Mouse (Mus musculus) stomach, embryonic 15.5 days (tissue): ENCODE data around the gene Fkbpl. TPM values are rescaled to one million over a fixed set of nuclear protein-coding genes. Genes with fewer than 3 reads are reported as not detected.

Experiments
- ATAC-seq: fragments of 200-750 bp; cut with Nextera tagmentation; 2 replicates; pipeline ENCODE4 v1.8.0; 2017; ENCODE audit warnings: low read depth, moderate number of reproducible peaks, moderate TSS enrichment; ENCODE audit not compliant: insufficient read depth, low FRiP score
- H3K27ac ChIP-seq: fragments of 300-500 bp; sonication (generic); 2 replicates; pipeline ENCODE4 v1.5.1; 2015; ENCODE audit warnings: mild to moderate bottlenecking, inconsistent platforms
- H3K27me3 ChIP-seq: fragments of 300-500 bp; sonication (generic); replicated peaks from 2 replicates; pipeline ENCODE4 v1.6.1; 2015; ENCODE audit warnings: inconsistent platforms
- H3K36me3 ChIP-seq: fragments of 300-500 bp; sonication (generic); 2 replicates; pipeline ENCODE4 v1.6.1; 2015; ENCODE audit warnings: inconsistent platforms
- H3K4me1 ChIP-seq: fragments of 300-500 bp; sonication (generic); 2 replicates; pipeline ENCODE4 v1.6.1; 2015; ENCODE audit warnings: inconsistent platforms
- H3K4me2 ChIP-seq: fragments of 300-500 bp; sonication (generic); 2 replicates; pipeline ENCODE4 v1.6.1; 2015; ENCODE audit warnings: mild to moderate bottlenecking, inconsistent platforms
- H3K4me3 ChIP-seq: fragments of 300-500 bp; sonication (generic); replicated peaks from 2 replicates; pipeline ENCODE4 v1.5.1; 2015; ENCODE audit warnings: inconsistent platforms
- H3K9ac ChIP-seq: fragments of 300-500 bp; sonication (generic); 2 replicates; pipeline ENCODE4 v1.6.1; 2015; ENCODE audit warnings: inconsistent platforms
- H3K9me3 ChIP-seq: fragments of 300-500 bp; sonication (generic); 2 replicates; pipeline ENCODE4 v1.6.1; 2016; ENCODE audit warnings: inconsistent platforms
- WGBS: fragments of 180-500 bp; shearing (Covaris S2); methylation state at CpG from one replicate; pipeline ENCODE4 v1.1.7; 2015; 5-methylcytosine and 5-hydroxymethylcytosine counted together
- polyA plus RNA-seq: library from polyadenylated mRNA; unstranded; fragments of >200 nt; fragmentation: Nextera tagmentation; extraction: Ambion mirVana; gene quantifications from 2 replicates; pipeline ENCODE4 v1.2.1, GENCODE M21; 2015

Gene Fkbpl
- polyA plus RNA-seq, 1 experiment from 2014 or later = 14.5 TPM

DNA sequence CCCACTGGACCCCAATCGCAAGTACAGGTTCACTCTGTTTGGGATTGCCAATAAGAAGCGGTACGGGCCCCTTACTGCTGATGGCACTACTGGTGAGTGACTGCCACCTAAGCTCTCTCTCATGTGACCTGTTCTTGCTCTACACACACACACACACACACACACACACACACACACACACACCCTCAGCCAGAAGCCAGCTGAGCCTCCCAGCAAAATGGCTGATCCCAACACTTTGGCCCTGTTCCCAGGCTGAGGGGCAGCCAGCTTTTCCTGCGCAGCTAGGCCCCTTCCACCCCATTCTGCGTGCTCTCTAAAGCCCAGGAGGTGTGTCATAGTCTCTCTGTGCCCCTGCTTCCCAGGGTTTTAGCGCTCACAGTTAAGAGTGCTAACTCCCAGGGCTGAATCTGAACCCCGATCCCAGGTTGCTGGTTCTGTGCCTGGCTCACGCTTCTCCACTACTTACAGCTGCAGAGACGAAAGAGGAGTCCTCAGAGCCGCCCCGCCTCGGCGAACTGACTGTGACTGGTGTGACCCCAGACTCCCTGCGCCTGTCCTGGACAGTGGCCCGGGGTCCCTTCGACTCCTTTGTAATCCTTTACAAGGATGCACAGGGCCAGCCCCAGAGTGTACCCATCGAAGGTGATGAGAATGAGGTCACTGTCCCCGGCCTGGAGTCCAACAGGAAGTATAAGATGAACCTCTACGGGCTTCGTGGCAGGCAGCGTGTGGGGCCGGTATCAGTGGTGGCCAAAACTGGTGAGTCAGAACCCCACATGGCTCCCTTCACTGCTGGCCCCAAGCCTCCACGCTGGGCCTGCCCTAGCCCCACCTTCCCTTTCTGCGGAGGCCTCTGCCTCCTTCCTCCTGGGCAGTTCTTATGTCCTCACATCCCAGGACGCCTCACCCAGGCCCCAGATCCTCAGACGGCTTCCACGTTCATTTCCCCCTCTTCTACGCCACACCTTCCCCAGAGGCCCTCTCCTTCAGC, 40.9 kb downstream of the Fkbpl start:
- Histone ChIP-seq H3K27ac (peak overlapping the region; percentile 67), H3K4me2 (no peak overlapping the region), H3K4me3 (no peak overlapping the region), H3K36me3 (no peaks in the 10 kb centered on the region), H3K9me3 (no peaks in the 10 kb centered on the region), H3K4me1 (peaks cover 37% of the 10 kb centered on the region), H3K27me3 (peaks cover under 1% of the 10 kb centered on the region; the same call in 1 of the 2 replicates), H3K9ac (no peak overlapping the region)
- peak; percentile 11; the same call in 1 of the 2 replicates for ATAC-seq
- 63% methylated on average over 28 of the region's 28 CpGs for WGBS

- Histone ChIP-seq H3K4me2 (no peak overlapping the region), H3K27me3 (no peaks in the 10 kb centered on the region), H3K27ac (no peak overlapping the region), H3K4me3 (no peak overlapping the region), H3K4me1 (peaks cover 22% of the 10 kb centered on the region), H3K9ac (no peak overlapping the region), H3K36me3 (no peaks in the 10 kb centered on the region), H3K9me3 (no peaks in the 10 kb centered on the region)
- 89% methylated on average over 7 of the region's 7 CpGs for WGBS
- no peak for ATAC-seq
These were observed 44.3 kb downstream of the Fkbpl start for GRCm38 (mm10) chr17:34688889-34689288.

GRCm38 (mm10) chr17:34690458-34690857, 45.9 kb downstream of the Fkbpl start:
- WGBS = 46% methylated on average over 4 of the region's 4 CpGs
- ATAC-seq = no peak

GRCm38 (mm10) chr17:34692906-34693305, 48.3 kb downstream of the Fkbpl start:
- 74% methylated on average over 7 of the region's 7 CpGs for WGBS
- no peak for ATAC-seq
- no peak overlapping the region for H3K4me2 ChIP-seq
- no peaks in the 10 kb centered on the region for H3K36me3 ChIP-seq
- H3K27ac ChIP-seq = no peak overlapping the region
- H3K4me1 ChIP-seq = no peaks in the 10 kb centered on the region
- no peak overlapping the region for H3K4me3 ChIP-seq
- no peak overlapping the region for H3K9ac ChIP-seq
- H3K27me3 ChIP-seq = no peaks in the 10 kb centered on the region
- H3K9me3 ChIP-seq = no peaks in the 10 kb centered on the region

More at GRCm38 (mm10) chr17:34690458-34690857, 45.9 kb downstream of the Fkbpl start:
- no peak overlapping the region for H3K27ac ChIP-seq
- peaks cover 8% of the 10 kb centered on the region for H3K4me1 ChIP-seq
- H3K9me3 ChIP-seq = no peaks in the 10 kb centered on the region
- no peak overlapping the region for H3K4me2 ChIP-seq
- H3K27me3 ChIP-seq = no peaks in the 10 kb centered on the region
- H3K4me3 ChIP-seq = no peak overlapping the region
- no peak overlapping the region for H3K9ac ChIP-seq
- no peaks in the 10 kb centered on the region for H3K36me3 ChIP-seq

Other genes with a start within 250 kb of the Fkbpl start
- 1.1 and 1.3 TPM in 2 replicates for gene BC051142, start 245.9 kb upstream of the Fkbpl start, polyA plus RNA-seq
- gene Btnl4, start 167.4 kb upstream of the Fkbpl start, polyA plus RNA-seq = 2.6 and 4.1 TPM in 2 replicates
- 1.2 and 2.8 TPM in 2 replicates for gene Btnl6, start 127.4 kb upstream of the Fkbpl start, polyA plus RNA-seq
- 5.8 and 7.9 TPM in 2 replicates for gene Notch4, start 80.5 kb upstream of the Fkbpl start, polyA plus RNA-seq
- 10.2 and 11.9 TPM in 2 replicates for gene Gpsm3, start 55.0 kb upstream of the Fkbpl start, polyA plus RNA-seq
- gene Pbx2, start 53.5 kb upstream of the Fkbpl start, polyA plus RNA-seq = 8.5 and 9.2 TPM in 2 replicates
- 3.1 and 3.5 TPM in 2 replicates for gene Ager, start 46.9 kb upstream of the Fkbpl start, polyA plus RNA-seq
- gene Rnf5, start 41.1 kb upstream of the Fkbpl start, polyA plus RNA-seq = 130 and 142 TPM in 2 replicates
- gene Agpat1, start 40.5 kb upstream of the Fkbpl start, polyA plus RNA-seq = 49.3 and 50.8 TPM in 2 replicates
- gene Egfl8, start 28.8 kb upstream of the Fkbpl start, polyA plus RNA-seq = 3.7 and 3.8 TPM in 2 replicates
- 23.7 and 26.2 TPM in 2 replicates for gene Ppt2, start 16.3 kb upstream of the Fkbpl start, polyA plus RNA-seq
- 0.35 and 0.63 TPM in 2 replicates for gene Prrt1, start 15.2 kb upstream of the Fkbpl start, polyA plus RNA-seq
- gene Atf6b, start 2.4 kb downstream of the Fkbpl start, polyA plus RNA-seq = 72.0 and 76.7 TPM in 2 replicates
- 0.97 and 1.4 TPM in 2 replicates for gene Tnxb, start 25.8 kb downstream of the Fkbpl start, polyA plus RNA-seq
- gene C4b, start 99.1 kb downstream of the Fkbpl start, polyA plus RNA-seq = 0.44 and 0.65 TPM in 2 replicates
- gene Cyp21a1, start 159.8 kb downstream of the Fkbpl start, polyA plus RNA-seq = 1.1 and 1.7 TPM in 2 replicates
- gene Stk19, start 192.2 kb downstream of the Fkbpl start, polyA plus RNA-seq = 25.7 and 26.5 TPM in 2 replicates
- 52.9 and 53.1 TPM in 2 replicates for gene Dxo, start 192.3 kb downstream of the Fkbpl start, polyA plus RNA-seq
- 39.5 and 48.8 TPM in 2 replicates for gene Skiv2l, start 205.4 kb downstream of the Fkbpl start, polyA plus RNA-seq
- gene Nelfe, start 205.6 kb downstream of the Fkbpl start, polyA plus RNA-seq = 87.8 and 103 TPM in 2 replicates
- 20.8 and 30.4 TPM in 2 replicates for gene Cfb, start 217.8 kb downstream of the Fkbpl start, polyA plus RNA-seq
- 2.7 and 3.0 TPM in 2 replicates for gene Zbtb12, start 234.7 kb downstream of the Fkbpl start, polyA plus RNA-seq
- gene Gm20547, start 237.3 kb downstream of the Fkbpl start, polyA plus RNA-seq = not detected in 2 replicates